Mouse (Mus musculus) midbrain, embryonic 11.5 days (tissue): ENCODE results near the gene Meis1. TPM values are rescaled to one million over a fixed set of nuclear protein-coding genes. Genes with fewer than 3 reads are reported as not detected.
A peak's percentile ranks its signal among the peaks of the same experiment; 100 is the strongest.

ENCODE experiments used
- ATAC-seq: fragments of 200-750 bp; cut with Nextera tagmentation; 2 replicates; pipeline ENCODE4 v1.8.0; 2017; ENCODE audit warnings: moderate TSS enrichment, moderate library complexity; ENCODE audit not compliant: low FRiP score
- DNase-seq: peaks from one replicate; pipeline ENCODE4 v3.0.0; 2015; ENCODE audit warnings: low spot score; ENCODE audit errors: missing footprints
- H3K27ac ChIP-seq: fragments of 300-500 bp; sonication (generic); 2 replicates; pipeline ENCODE4 v1.5.1; 2014; ENCODE audit warnings: low read depth, low read length
- H3K27me3 ChIP-seq: fragments of 300-500 bp; sonication (generic); 2 replicates; pipeline ENCODE4 v1.6.1; 2014; ENCODE audit warnings: mild to moderate bottlenecking, low read length, moderate library complexity, mixed read lengths; ENCODE audit not compliant: control insufficient read depth, insufficient read depth
- H3K36me3 ChIP-seq: fragments of 300-500 bp; sonication (generic); 2 replicates; pipeline ENCODE4 v1.6.1; 2014; ENCODE audit warnings: mild to moderate bottlenecking, low read length, moderate library complexity, mixed read lengths; ENCODE audit not compliant: control insufficient read depth, insufficient read depth
- H3K4me1 ChIP-seq: fragments of 300-500 bp; sonication (generic); 2 replicates; pipeline ENCODE4 v1.6.1; 2014; ENCODE audit warnings: low read length; ENCODE audit not compliant: control insufficient read depth, insufficient read depth
- H3K4me2 ChIP-seq: fragments of 300-500 bp; sonication (generic); 2 replicates; pipeline ENCODE4 v1.6.1; 2014; ENCODE audit warnings: mild to moderate bottlenecking, moderate library complexity
- H3K4me3 ChIP-seq: fragments of 300-500 bp; sonication (generic); 2 replicates; pipeline ENCODE4 v1.5.1; 2014; ENCODE audit warnings: low read depth, low read length
- H3K9ac ChIP-seq: fragments of 300-500 bp; sonication (generic); 2 replicates; pipeline ENCODE4 v1.6.1; 2014; ENCODE audit warnings: low read length
- H3K9me3 ChIP-seq: fragments of 300-500 bp; sonication (generic); 2 replicates; pipeline ENCODE4 v1.6.1; 2016; ENCODE audit warnings: low read length; ENCODE audit not compliant: control insufficient read depth
- WGBS: fragments of 180-500 bp; shearing (Covaris S2); extraction: QIAGEN DNeasy Blood & Tissue Kit; methylation state at CpG from one replicate; pipeline ENCODE4 v1.1.7; 2014; 5-methylcytosine and 5-hydroxymethylcytosine counted together
- polyA plus RNA-seq: library from polyadenylated mRNA; unstranded; fragments of >200 nt; fragmentation: Nextera tagmentation; extraction: Ambion mirVana; gene quantifications from 2 replicates; pipeline ENCODE4 v1.2.1, GENCODE M21; 2014

The Meis1 gene
- polyA plus RNA-seq, 1 experiment from 2014 or later = 39.4 TPM

GRCm38 (mm10) chr11:18882747-18883506, 135.9 kb downstream of the Meis1 start:
- Histone ChIP-seq H3K9me3 (no peaks in the 10 kb centered on the region), H3K4me2 (peak overlapping the region; percentile 22; the same call in 1 of the 2 replicates), H3K4me3 (no peak overlapping the region), H3K36me3 (no peaks in the 10 kb centered on the region), H3K4me1 (peaks cover 59% of the 10 kb centered on the region), H3K27ac (peak overlapping the region; percentile 51; the same call in 1 of the 2 replicates), H3K27me3 (0 out of 2 replicates have a peak, but pooled peaks cover 5% of the 10 kb centered on the region), H3K9ac (no peak overlapping the region)
- DNase-seq (peak; percentile 90), ATAC-seq (peak; percentile 82)
- 33% methylated on average over 3 of the region's 3 CpGs for WGBS

GRCm38 (mm10) chr11:18882315-18882714, 136.5 kb downstream of the Meis1 start:
- Histone ChIP-seq H3K9me3 (no peaks in the 10 kb centered on the region), H3K36me3 (no peaks in the 10 kb centered on the region)
- DNase-seq = peak; percentile 89

GRCm38 (mm10) chr11:18880806-18881205, 138.0 kb downstream of the Meis1 start:
- WGBS = 50% methylated on average over 5 of the region's 5 CpGs
- no peaks in the 10 kb centered on the region for H3K9me3 ChIP-seq
- H3K4me2 ChIP-seq = no peak overlapping the region
- H3K4me3 ChIP-seq = no peak overlapping the region
- peaks cover 11% of the 10 kb centered on the region for H3K27me3 ChIP-seq
- ATAC-seq (no peak), DNase-seq (no peak)
- peaks cover 68% of the 10 kb centered on the region for H3K4me1 ChIP-seq
- H3K9ac ChIP-seq = no peak overlapping the region
- H3K36me3 ChIP-seq = no peaks in the 10 kb centered on the region
- no peak overlapping the region; the same call in 1 of the 2 replicates for H3K27ac ChIP-seq

More at GRCm38 (mm10) chr11:18882315-18882714, 136.5 kb downstream of the Meis1 start:
- no peak overlapping the region for H3K4me2 ChIP-seq
- ATAC-seq = no peak
- no peak overlapping the region for H3K9ac ChIP-seq
- H3K27ac ChIP-seq = no peak overlapping the region
- H3K4me3 ChIP-seq = no peak overlapping the region
- H3K27me3 ChIP-seq = 0 out of 2 replicates have a peak, but pooled peaks cover 2% of the 10 kb centered on the region
- H3K4me1 ChIP-seq = peaks cover 59% of the 10 kb centered on the region
- WGBS = 39% methylated on average over 5 of the region's 5 CpGs

- no peak overlapping the region for H3K9ac ChIP-seq
- H3K27me3 ChIP-seq = peaks cover 23% of the 10 kb centered on the region
- DNase-seq (no peak), ATAC-seq (no peak)
- no peaks in the 10 kb centered on the region for H3K9me3 ChIP-seq
- no CpG with 5 or more reads among the region's 1 CpGs for WGBS
- H3K27ac ChIP-seq = no peak overlapping the region
- no peaks in the 10 kb centered on the region for H3K36me3 ChIP-seq
- peaks cover 70% of the 10 kb centered on the region for H3K4me1 ChIP-seq
- H3K4me3 ChIP-seq = no peak overlapping the region
- peak overlapping the region; percentile 84 for H3K4me2 ChIP-seq
Measured at GRCm38 (mm10) chr11:18879456-18879818, 139.3 kb downstream of the Meis1 start.

GRCm38 (mm10) chr11:18878748-18879455, 139.9 kb downstream of the Meis1 start:
- no peaks in the 10 kb centered on the region for H3K36me3 ChIP-seq
- DNase-seq (peak; percentile 93), ATAC-seq (peak; percentile 45)
- peaks cover 70% of the 10 kb centered on the region for H3K4me1 ChIP-seq
- no peaks in the 10 kb centered on the region for H3K9me3 ChIP-seq
- peak overlapping the region; percentile 37 for H3K4me3 ChIP-seq
- 1% methylated on average over 13 of the region's 13 CpGs for WGBS
- peak overlapping the region; percentile 25; the same call in 1 of the 2 replicates for H3K9ac ChIP-seq
- H3K27ac ChIP-seq = peak overlapping the region; percentile 91; the same call in 1 of the 2 replicates
- peak overlapping the region; percentile 84 for H3K4me2 ChIP-seq
- peaks cover 29% of the 10 kb centered on the region for H3K27me3 ChIP-seq

- DNase-seq (peak; percentile 94), ATAC-seq (peak; percentile 64)
- under 1% methylated on average over 18 of the region's 18 CpGs for WGBS
- Histone ChIP-seq H3K27me3 (peaks cover 34% of the 10 kb centered on the region), H3K9me3 (no peaks in the 10 kb centered on the region), H3K4me3 (peak overlapping the region; percentile 37), H3K4me2 (peak overlapping the region; percentile 84), H3K27ac (peak overlapping the region; percentile 91), H3K9ac (peak overlapping the region; percentile 52), H3K36me3 (no peaks in the 10 kb centered on the region), H3K4me1 (peaks cover 62% of the 10 kb centered on the region)
Measured at GRCm38 (mm10) chr11:18878016-18878415, 140.8 kb downstream of the Meis1 start.

GRCm38 (mm10) chr11:18877626-18878011, 141.2 kb downstream of the Meis1 start:
- H3K27me3 ChIP-seq = peaks cover 34% of the 10 kb centered on the region
- WGBS = under 1% methylated on average over 25 of the region's 27 CpGs

GRCm38 (mm10) chr11:18876886-18877625, 141.7 kb downstream of the Meis1 start:
- Histone ChIP-seq H3K9me3 (no peaks in the 10 kb centered on the region), H3K4me2 (peak overlapping the region; percentile 84), H3K27ac (no peak overlapping the region), H3K4me1 (peaks cover 54% of the 10 kb centered on the region), H3K27me3 (peaks cover 34% of the 10 kb centered on the region), H3K4me3 (peak overlapping the region; percentile 37), H3K36me3 (no peaks in the 10 kb centered on the region), H3K9ac (peak overlapping the region; percentile 64)
- peak; percentile 97 for DNase-seq
- WGBS = under 1% methylated on average over 39 of the region's 40 CpGs
- peak; percentile 52 for ATAC-seq

More at GRCm38 (mm10) chr11:18877626-18878011, 141.2 kb downstream of the Meis1 start:
- Histone ChIP-seq H3K9ac (peak overlapping the region; percentile 52), H3K4me1 (peaks cover 59% of the 10 kb centered on the region), H3K9me3 (no peaks in the 10 kb centered on the region), H3K36me3 (no peaks in the 10 kb centered on the region), H3K4me2 (peak overlapping the region; percentile 84), H3K4me3 (peak overlapping the region; percentile 37), H3K27ac (peak overlapping the region; percentile 91)
- no peak for DNase-seq
- ATAC-seq = peak; percentile 85
